Mouse (Mus musculus): ENCODE measurements at regions not wholly inside any gene's neighbourhood (a gene's known extent, or its start where the extent isn't known, plus 50 kb on each side); places are given as distances from the start of the nearest gene placed in this dataset.

DNA sequence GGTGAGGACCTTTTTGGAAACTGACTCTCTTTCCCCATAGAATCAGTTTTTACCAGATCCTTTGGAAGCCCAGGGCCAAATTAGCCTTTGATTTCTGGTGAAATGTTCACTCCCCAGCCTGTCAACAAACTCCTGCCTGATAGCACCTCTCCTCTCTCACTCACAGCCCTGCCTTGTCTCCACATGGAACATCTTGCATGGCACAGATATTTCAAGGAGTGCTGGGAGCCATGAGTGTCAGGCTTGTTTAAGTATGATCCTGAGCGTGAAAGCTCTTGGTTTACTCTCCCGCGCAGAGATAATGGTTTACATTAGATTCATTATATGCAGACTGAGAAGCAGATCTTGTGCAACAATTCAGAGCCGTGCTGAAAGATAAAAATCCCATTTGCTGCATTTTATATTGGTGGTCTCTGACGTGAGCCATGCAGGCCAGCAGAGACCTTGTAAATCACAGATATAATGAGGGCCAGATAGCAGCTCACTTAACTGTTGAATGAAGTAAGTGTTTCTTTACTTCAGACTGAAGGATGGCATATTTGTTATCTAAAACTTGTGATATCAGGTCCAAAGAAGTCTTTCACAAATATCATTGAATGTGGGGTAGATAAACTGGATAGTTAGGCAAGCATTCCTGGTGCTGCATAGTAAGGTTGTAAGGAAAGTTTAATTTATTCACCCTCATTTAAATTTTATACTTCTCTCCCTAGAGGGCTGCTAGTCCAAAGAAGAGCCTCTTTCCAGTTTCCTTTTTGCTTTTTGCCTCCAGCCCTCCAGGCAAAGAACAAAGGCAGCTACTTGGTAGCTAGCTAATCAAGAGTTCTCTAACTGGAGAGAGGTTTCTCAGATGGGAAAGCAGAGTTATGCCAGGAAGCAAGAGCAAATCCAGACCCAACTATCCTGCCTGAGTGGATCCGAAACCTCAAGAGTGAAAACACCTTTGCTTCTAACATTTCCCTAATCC lies 81.8 kb downstream of the Tbx18 start:
- H3K9ac ChIP-seq = no peak overlapping the region
- no peaks in the 10 kb centered on the region for H3K27me3 ChIP-seq
- ATAC-seq (ENCODE audit: insufficient number of reproducible peaks, low FRiP score, low TSS enrichment, low read depth) = no peak
- no peaks in the 10 kb centered on the region for H3K9me3 ChIP-seq
- H3K36me3 ChIP-seq = no peaks in the 10 kb centered on the region
- no peak overlapping the region for H3K4me2 ChIP-seq
- H3K4me3 ChIP-seq = no peak overlapping the region
- no peak overlapping the region for H3K27ac ChIP-seq
- H3K4me1 ChIP-seq = no peaks in the 10 kb centered on the region
- 37% methylated on average over 6 of the region's 6 CpGs for WGBS

DNA sequence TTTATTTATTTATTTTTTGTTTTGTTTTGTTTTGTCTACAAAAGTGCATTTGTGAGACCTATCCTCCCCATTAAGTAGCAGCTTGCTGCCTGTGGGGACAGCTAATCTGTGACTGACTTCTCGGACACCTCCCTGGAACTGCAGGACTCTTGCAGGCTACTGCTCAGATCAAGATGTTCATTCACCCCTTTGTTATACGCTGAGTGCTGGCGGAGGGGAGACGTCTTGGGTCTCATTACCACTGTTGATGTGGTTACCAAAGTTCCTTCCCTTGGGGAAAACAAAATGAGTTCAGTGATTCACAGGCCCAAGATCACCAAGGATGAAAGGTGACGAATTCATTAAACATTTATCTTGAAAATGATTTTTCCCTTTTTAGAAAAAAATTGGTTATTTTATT lies 82.7 kb downstream of the Tbx18 start:
- Histone ChIP-seq H3K4me2 (no peak overlapping the region), H3K27me3 (no peaks in the 10 kb centered on the region), H3K9ac (no peak overlapping the region), H3K9me3 (no peaks in the 10 kb centered on the region), H3K4me1 (no peaks in the 10 kb centered on the region), H3K4me3 (no peak overlapping the region), H3K27ac (no peak overlapping the region), H3K36me3 (no peaks in the 10 kb centered on the region)
- no peak for ATAC-seq (ENCODE audit: insufficient number of reproducible peaks, low FRiP score, low TSS enrichment, low read depth)
- WGBS = 63% methylated on average over 5 of the region's 5 CpGs

DNA sequence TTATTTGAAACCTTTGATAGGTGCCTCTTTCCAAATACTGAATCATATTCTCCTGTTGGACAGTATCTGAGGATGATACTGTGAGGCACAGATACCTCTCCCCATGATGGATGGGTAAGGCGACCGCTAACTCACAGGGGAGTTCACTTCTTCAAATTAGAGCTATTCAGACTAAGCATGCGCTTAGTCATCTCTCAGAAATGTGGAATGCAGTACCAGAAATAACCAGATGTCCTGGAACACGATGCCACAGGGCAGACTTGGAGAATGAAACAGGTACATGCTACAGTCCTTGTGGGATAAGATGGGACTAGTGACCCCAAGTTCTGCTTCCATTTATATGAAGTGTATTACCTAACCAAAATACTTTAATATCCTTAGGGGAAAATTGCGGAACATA lies 86.0 kb downstream of the Tbx18 start:
- ATAC-seq (ENCODE audit: insufficient number of reproducible peaks, low FRiP score, low TSS enrichment, low read depth) = no peak

DNA sequence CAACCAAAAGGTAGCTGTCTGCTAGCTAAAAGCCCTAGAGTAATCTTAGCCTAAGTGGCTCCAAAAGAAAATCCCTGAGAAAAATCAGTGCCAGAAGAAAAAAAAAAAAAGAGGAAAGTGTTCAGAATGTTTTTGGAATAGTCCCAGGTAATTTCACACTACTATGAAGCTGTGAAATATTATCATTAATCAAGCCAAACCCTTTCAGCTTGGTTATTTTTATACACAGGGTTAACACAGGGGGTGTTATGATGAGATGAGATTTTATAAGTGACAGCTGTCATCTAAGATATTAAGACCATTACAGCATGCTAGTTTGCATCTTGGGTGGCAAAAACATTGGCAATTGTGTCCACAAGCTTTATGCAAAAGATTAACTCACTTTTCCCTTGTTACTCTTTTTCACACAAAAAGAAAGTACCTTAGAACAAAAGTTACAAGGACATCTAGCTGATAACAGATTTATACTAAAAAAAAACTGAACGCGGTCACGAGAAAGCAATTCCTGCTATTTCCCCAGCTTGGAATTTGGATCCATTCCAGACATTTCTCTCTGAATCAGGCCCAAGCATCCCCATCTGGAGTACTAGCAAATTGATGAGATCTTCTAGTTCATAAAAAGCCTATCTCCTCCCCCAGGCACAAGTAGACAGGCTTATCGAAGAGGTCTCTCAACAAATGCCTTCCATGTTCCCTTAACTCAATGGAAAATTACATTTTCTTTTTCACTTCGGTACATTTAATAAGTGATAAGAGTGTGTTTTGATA lies 97.0 kb downstream of the Tbx18 start:
- no peak for ATAC-seq (ENCODE audit: insufficient number of reproducible peaks, low FRiP score, low TSS enrichment, low read depth)
- Histone ChIP-seq H3K4me3 (no peak overlapping the region), H3K4me2 (no peak overlapping the region), H3K27ac (no peak overlapping the region), H3K27me3 (no peaks in the 10 kb centered on the region), H3K36me3 (no peaks in the 10 kb centered on the region), H3K4me1 (no peaks in the 10 kb centered on the region), H3K9me3 (no peaks in the 10 kb centered on the region), H3K9ac (no peak overlapping the region)
- 44% methylated on average over 5 of the region's 5 CpGs for WGBS

More for the DNA sequence above, 86.0 kb downstream of the Tbx18 start:
- Histone ChIP-seq H3K4me1 (no peaks in the 10 kb centered on the region), H3K9me3 (no peaks in the 10 kb centered on the region), H3K4me2 (no peak overlapping the region), H3K9ac (no peak overlapping the region), H3K27me3 (no peaks in the 10 kb centered on the region), H3K4me3 (no peak overlapping the region), H3K36me3 (no peaks in the 10 kb centered on the region), H3K27ac (no peak overlapping the region)
- 81% methylated on average over 5 of the region's 5 CpGs for WGBS

DNA sequence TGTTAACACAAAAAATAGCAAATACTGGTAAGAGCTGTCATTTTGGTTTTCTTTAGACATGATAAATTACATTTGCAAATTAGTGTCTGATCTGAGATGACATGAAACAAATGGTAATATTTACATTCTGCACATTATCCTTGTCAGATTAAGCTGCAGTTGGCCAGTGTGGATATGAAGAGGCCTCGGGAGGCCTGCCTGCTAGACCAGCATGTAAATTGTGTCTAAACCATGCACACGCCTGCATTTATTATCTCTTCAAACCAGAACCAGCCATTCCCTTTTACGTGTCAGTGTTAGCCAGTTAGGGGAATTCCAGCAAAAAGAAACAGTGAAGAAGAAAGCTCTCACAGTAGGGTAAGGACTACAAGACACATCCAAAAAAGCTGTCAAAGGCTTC lies 104.6 kb downstream of the Tbx18 start:
- H3K4me2 ChIP-seq = no peak overlapping the region
- no peaks in the 10 kb centered on the region for H3K4me1 ChIP-seq
- no peaks in the 10 kb centered on the region for H3K36me3 ChIP-seq
- no peak overlapping the region for H3K4me3 ChIP-seq
- ATAC-seq (ENCODE audit: insufficient number of reproducible peaks, low FRiP score, low TSS enrichment, low read depth) = no peak
- 58% methylated on average over 3 of the region's 3 CpGs for WGBS
- no peak overlapping the region for H3K27ac ChIP-seq
- H3K27me3 ChIP-seq = no peaks in the 10 kb centered on the region
- no peaks in the 10 kb centered on the region for H3K9me3 ChIP-seq
- H3K9ac ChIP-seq = no peak overlapping the region

DNA sequence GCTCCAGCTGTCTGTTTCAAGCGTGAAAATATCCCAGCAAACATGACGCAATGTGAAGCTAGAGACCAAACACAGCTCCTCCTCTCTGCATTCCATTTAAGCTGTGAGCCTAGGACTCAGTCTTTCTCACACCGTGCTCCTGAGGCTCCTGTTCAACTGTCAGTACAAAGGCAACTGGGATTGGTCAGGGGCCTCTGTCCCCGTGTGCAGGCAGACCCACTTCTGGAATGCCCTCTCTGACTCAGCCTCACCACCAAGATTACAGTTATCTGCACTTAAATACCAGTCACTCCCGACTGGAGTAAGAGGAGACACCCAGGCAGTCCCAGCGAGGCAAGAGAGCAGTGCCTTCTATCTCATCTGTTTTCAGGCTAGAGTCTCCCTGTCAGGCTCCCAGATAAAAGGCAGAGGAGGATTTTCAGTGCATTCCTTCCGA lies 112.8 kb downstream of the Tbx18 start:
- WGBS = 32% methylated on average over 7 of the region's 7 CpGs
- H3K4me3 ChIP-seq = no peak overlapping the region
- ATAC-seq (ENCODE audit: insufficient number of reproducible peaks, low FRiP score, low TSS enrichment, low read depth) = no peak

DNA sequence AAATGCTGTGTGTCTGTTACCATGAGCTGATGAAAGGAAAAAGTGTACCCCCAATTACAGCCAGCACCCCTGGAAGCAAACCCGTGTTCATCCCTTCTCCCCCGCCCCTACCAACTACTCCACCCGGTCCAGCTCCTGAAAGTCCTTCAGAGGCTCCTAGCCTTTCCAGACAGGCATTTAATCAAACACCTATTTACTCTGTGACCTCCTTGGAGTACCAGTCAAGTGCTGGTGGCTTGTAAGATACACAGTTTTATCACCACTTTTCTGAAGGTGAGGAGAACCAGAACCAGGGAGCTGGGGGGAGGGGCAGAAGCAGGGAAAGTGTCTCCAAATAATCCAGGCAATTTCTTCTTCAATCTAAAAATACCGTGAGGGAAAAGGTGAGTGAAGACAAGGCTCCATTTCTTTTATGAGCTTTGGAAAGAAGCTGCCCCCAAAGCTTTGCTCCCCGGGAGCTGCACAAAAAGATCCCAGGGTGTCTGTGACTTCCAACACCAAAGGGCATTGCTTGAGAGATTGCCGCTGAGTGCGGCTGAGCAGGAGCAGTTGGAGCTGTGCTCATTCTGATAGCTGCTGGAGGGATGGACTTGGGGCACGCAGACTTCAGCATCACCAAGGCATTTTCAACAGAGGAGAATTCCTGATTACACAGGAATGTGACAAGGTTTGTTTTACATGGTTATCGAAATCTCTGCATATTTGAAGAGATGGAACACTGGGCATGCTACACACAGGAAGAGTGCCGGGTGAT lies 123.0 kb downstream of the Tbx18 start:
- Histone ChIP-seq H3K27ac (no peak overlapping the region), H3K9me3 (no peaks in the 10 kb centered on the region), H3K36me3 (no peaks in the 10 kb centered on the region), H3K4me2 (no peak overlapping the region), H3K4me3 (no peak overlapping the region), H3K27me3 (no peaks in the 10 kb centered on the region), H3K9ac (no peak overlapping the region), H3K4me1 (no peaks in the 10 kb centered on the region)
- 50% methylated on average over 10 of the region's 10 CpGs for WGBS
- ATAC-seq (ENCODE audit: insufficient number of reproducible peaks, low FRiP score, low TSS enrichment, low read depth) = no peak

More for the DNA sequence above, 112.8 kb downstream of the Tbx18 start:
- no peaks in the 10 kb centered on the region for H3K4me1 ChIP-seq
- no peaks in the 10 kb centered on the region for H3K9me3 ChIP-seq
- no peaks in the 10 kb centered on the region for H3K27me3 ChIP-seq
- H3K36me3 ChIP-seq = no peaks in the 10 kb centered on the region
- H3K27ac ChIP-seq = no peak overlapping the region; the same call in 1 of the 2 replicates
- no peak overlapping the region for H3K4me2 ChIP-seq
- H3K9ac ChIP-seq = no peak overlapping the region

DNA sequence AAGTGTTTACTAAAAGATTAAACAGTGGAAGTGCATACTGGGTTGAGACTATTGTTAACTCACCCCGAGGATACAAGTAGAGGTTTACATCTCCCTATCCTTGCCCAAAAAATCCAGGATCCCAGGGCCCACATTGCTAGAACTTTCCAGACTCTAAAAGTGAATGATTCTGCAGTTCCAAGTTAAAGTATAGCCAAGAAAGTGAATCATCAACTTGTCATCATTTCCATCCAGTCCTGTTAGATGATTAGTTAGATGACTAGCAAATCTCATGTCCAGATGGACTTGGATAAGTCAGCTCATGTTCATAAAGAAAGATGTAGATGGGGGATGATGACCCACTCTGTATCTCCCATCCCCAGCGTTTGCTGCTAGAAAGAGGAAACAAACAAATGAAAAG lies 155.5 kb downstream of the Tbx18 start:
- no peak for ATAC-seq (ENCODE audit: insufficient number of reproducible peaks, low FRiP score, low TSS enrichment, low read depth)
- 61% methylated on average over 2 of the region's 2 CpGs for WGBS
- H3K4me1 ChIP-seq = peaks cover 6% of the 10 kb centered on the region
- H3K9me3 ChIP-seq = no peaks in the 10 kb centered on the region
- H3K4me3 ChIP-seq = no peak overlapping the region
- H3K9ac ChIP-seq = no peak overlapping the region
- no peaks in the 10 kb centered on the region for H3K27me3 ChIP-seq
- H3K27ac ChIP-seq = no peak overlapping the region
- no peaks in the 10 kb centered on the region for H3K36me3 ChIP-seq
- no peak overlapping the region for H3K4me2 ChIP-seq

DNA sequence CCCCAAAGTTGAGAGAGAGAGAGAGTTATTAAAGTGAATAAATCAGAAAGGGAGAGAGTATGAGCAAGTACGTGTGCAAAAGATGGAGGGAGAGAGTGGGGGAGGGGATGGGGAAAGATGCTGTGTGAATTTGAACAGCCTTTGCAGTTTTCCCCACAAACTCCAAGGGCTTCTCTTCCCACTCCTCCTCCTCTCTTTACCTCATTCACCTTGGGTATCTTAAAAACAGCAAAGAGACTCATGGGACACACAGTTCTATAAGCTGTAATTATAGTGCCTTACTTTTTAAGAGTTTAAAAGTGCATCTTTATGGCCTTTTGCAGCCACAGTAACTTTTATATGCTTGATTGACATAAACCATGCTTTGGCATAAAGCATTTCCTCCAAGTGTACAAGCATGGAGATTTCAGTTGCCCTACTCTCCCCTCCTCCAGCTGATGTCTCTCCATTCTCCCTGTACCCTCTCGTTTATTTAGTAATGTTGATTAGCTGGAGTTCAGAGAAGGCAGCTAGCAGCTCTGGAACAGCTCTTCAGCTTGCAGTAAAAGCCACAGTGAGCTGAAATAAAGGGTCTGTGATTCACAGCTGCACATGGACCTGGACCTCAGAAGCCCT lies 156.7 kb downstream of the Tbx18 start:
- Histone ChIP-seq H3K9me3 (no peaks in the 10 kb centered on the region), H3K36me3 (no peaks in the 10 kb centered on the region), H3K4me1 (peaks cover 6% of the 10 kb centered on the region), H3K9ac (no peak overlapping the region), H3K27me3 (no peaks in the 10 kb centered on the region), H3K4me2 (no peak overlapping the region), H3K4me3 (no peak overlapping the region), H3K27ac (no peak overlapping the region)
- ATAC-seq (ENCODE audit: insufficient number of reproducible peaks, low FRiP score, low TSS enrichment, low read depth) = no peak
- 16% methylated on average over 2 of the region's 2 CpGs for WGBS

DNA sequence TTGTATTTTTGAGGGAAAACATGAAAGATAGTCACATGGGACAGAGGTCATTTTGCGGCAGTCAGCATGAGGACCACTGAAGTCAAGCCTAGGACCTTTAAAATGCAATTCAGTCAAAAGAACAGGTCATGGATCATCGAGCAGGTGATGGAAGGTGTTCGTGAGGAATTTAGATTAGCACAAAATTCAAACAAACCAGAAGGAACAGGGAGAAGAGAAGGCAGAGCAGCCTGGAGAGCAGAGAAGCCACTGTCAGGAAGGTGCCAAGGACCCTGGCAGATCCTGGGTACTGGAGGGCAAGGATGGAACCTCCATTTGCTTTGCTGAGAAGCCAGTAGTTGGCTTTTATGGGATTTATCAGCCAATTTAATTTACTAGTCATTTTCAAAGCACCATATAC lies 167.8 kb downstream of the Tbx18 start:
- WGBS = 74% methylated on average over 3 of the region's 3 CpGs
- no peak for ATAC-seq (ENCODE audit: insufficient number of reproducible peaks, low FRiP score, low TSS enrichment, low read depth)
- no peaks in the 10 kb centered on the region for H3K9me3 ChIP-seq
- no peaks in the 10 kb centered on the region for H3K36me3 ChIP-seq
- no peak overlapping the region for H3K9ac ChIP-seq
- H3K27me3 ChIP-seq = no peaks in the 10 kb centered on the region
- H3K27ac ChIP-seq = no peak overlapping the region
- H3K4me1 ChIP-seq = no peaks in the 10 kb centered on the region
- no peak overlapping the region for H3K4me2 ChIP-seq
- no peak overlapping the region for H3K4me3 ChIP-seq

DNA sequence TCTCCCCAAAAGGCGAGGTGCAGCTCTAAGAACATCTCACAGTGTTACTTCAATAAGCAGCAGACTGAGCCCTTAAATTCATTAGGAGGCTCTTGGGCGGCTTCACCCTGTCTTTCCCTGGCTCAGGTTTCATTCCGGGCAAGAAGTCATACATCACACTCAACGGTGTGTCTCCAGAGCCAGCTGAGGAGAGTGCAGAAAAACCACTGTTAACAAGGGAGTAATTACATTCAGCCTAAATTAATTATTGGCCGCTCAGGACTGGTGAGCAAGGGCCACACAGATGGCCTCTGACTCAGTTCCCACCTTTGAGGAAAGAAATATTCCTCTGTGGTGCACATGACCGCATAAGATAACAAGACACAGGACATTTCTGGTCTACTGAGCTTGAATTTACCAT lies 168.3 kb downstream of the Tbx18 start:
- ATAC-seq (ENCODE audit: insufficient number of reproducible peaks, low FRiP score, low TSS enrichment, low read depth) = no peak
- Histone ChIP-seq H3K4me1 (no peaks in the 10 kb centered on the region), H3K27me3 (no peaks in the 10 kb centered on the region), H3K36me3 (no peaks in the 10 kb centered on the region), H3K4me2 (no peak overlapping the region), H3K27ac (no peak overlapping the region), H3K4me3 (no peak overlapping the region), H3K9me3 (no peaks in the 10 kb centered on the region), H3K9ac (no peak overlapping the region)
- WGBS = 23% methylated on average over 6 of the region's 6 CpGs
